Mouse (Mus musculus) stomach, embryonic 14.5 days (tissue): ENCODE data around the gene C1qtnf12. TPM values are rescaled to one million over a fixed set of nuclear protein-coding genes. Genes with fewer than 3 reads are reported as not detected.

Source experiments
- ATAC-seq: fragments of 200-750 bp; cut with Nextera tagmentation; 2 replicates; pipeline ENCODE4 v1.8.0; 2017; ENCODE audit warnings: low read depth, moderate TSS enrichment; ENCODE audit not compliant: insufficient number of reproducible peaks, insufficient read depth, low FRiP score
- H3K27ac ChIP-seq: fragments of 300-500 bp; sonication (generic); 2 replicates; pipeline ENCODE4 v1.5.1; 2014; ENCODE audit warnings: mild to moderate bottlenecking, low read length, moderate library complexity, mixed read lengths
- H3K27me3 ChIP-seq: fragments of 300-500 bp; sonication (generic); 2 replicates; pipeline ENCODE4 v1.6.1; 2014; ENCODE audit warnings: low read length, control low read depth, mixed read lengths; ENCODE audit not compliant: control insufficient read depth, insufficient read depth
- H3K36me3 ChIP-seq: fragments of 300-500 bp; sonication (generic); 2 replicates; pipeline ENCODE4 v1.6.1; 2014; ENCODE audit warnings: mild to moderate bottlenecking, control low read depth, low read length, moderate library complexity, mixed read lengths; ENCODE audit not compliant: control insufficient read depth, insufficient read depth
- H3K4me1 ChIP-seq: fragments of 300-500 bp; sonication (generic); 2 replicates; pipeline ENCODE4 v1.6.1; 2014; ENCODE audit warnings: low read length, control low read depth, mixed read lengths; ENCODE audit not compliant: control insufficient read depth, insufficient read depth
- H3K4me2 ChIP-seq: fragments of 300-500 bp; sonication (generic); replicated peaks from 2 replicates; pipeline ENCODE4 v1.6.1; 2014; ENCODE audit warnings: low read depth, low read length, control low read depth
- H3K4me3 ChIP-seq: fragments of 300-500 bp; sonication (generic); 2 replicates; pipeline ENCODE4 v1.5.1; 2014; ENCODE audit warnings: low read depth, low read length, control low read depth
- H3K9ac ChIP-seq: fragments of 300-500 bp; sonication (generic); replicated peaks from 2 replicates; pipeline ENCODE4 v1.6.1; 2014; ENCODE audit warnings: low read depth, mild to moderate bottlenecking, control low read depth, low read length, moderate library complexity, mixed read lengths
- H3K9me3 ChIP-seq: fragments of 300-500 bp; sonication (generic); 2 replicates; pipeline ENCODE4 v1.6.1; 2016; ENCODE audit warnings: low read depth, low read length, control low read depth; ENCODE audit not compliant: control insufficient read depth
- WGBS: fragments of 180-500 bp; shearing (Covaris S2); extraction: QIAGEN DNeasy Blood & Tissue Kit; methylation state at CpG from one replicate; pipeline ENCODE4 v1.1.7; 2014; 5-methylcytosine and 5-hydroxymethylcytosine counted together
- polyA plus RNA-seq: library from polyadenylated mRNA; unstranded; fragments of >200 nt; fragmentation: Nextera tagmentation; extraction: Ambion mirVana; gene quantifications from 2 replicates; pipeline ENCODE4 v1.2.1, GENCODE M21; 2014

The C1qtnf12 gene
- polyA plus RNA-seq, 1 experiment from 2014 or later, result 40.5 TPM

- H3K9me3 ChIP-seq, result no peaks in the 10 kb centered on the region
- no peaks in the 10 kb centered on the region for H3K4me1 ChIP-seq
- H3K27me3 ChIP-seq, result no peaks in the 10 kb centered on the region
- H3K36me3 ChIP-seq, result peaks cover 30% of the 10 kb centered on the region
- no peak overlapping the region for H3K27ac ChIP-seq
- no peak overlapping the region for H3K9ac ChIP-seq
- H3K4me2 ChIP-seq, result no peak overlapping the region
- 93% methylated on average over 2 of the region's 2 CpGs for WGBS
- no peak overlapping the region for H3K4me3 ChIP-seq
- ATAC-seq, result no peak
Observed at GRCm38 (mm10) chr4:156014436-156014835, 52.3 kb downstream of the C1qtnf12 start.

Other genes starting within 250 kb of the C1qtnf12 start
- 0.56 TPM in 2 replicates for gene Tmem240, start 227.5 kb upstream of the C1qtnf12 start, polyA plus RNA-seq
- gene Atad3a, start 201.2 kb upstream of the C1qtnf12 start, polyA plus RNA-seq, result 89.1 and 90.9 TPM in 2 replicates
- gene Vwa1, start 187.6 kb upstream of the C1qtnf12 start, polyA plus RNA-seq, result 26.8 and 28.4 TPM in 2 replicates
- gene Tmem88b, start 176.4 kb upstream of the C1qtnf12 start, polyA plus RNA-seq, result 0.54 and 0.81 TPM in 2 replicates
- gene Ankrd65, start 171.9 kb upstream of the C1qtnf12 start, polyA plus RNA-seq, result 0.38 and 0.46 TPM in 2 replicates
- 209 and 211 TPM in 2 replicates for gene Mrpl20, start 159.4 kb upstream of the C1qtnf12 start, polyA plus RNA-seq
- gene Ccnl2, start 149.8 kb upstream of the C1qtnf12 start, polyA plus RNA-seq, result 193 and 209 TPM in 2 replicates
- gene Aurkaip1, start 131.0 kb upstream of the C1qtnf12 start, polyA plus RNA-seq, result 125 and 132 TPM in 2 replicates
- 91.5 and 96.7 TPM in 2 replicates for gene Mxra8, start 122.6 kb upstream of the C1qtnf12 start, polyA plus RNA-seq
- gene Dvl1, start 114.9 kb upstream of the C1qtnf12 start, polyA plus RNA-seq, result 6.3 and 6.6 TPM in 2 replicates
- 0.32 and 0.35 TPM in 2 replicates for gene Tas1r3, start 99.0 kb upstream of the C1qtnf12 start, polyA plus RNA-seq
- gene Cptp, start 92.9 kb upstream of the C1qtnf12 start, polyA plus RNA-seq, result 16.9 and 17.3 TPM in 2 replicates
- gene Ints11, start 92.8 kb upstream of the C1qtnf12 start, polyA plus RNA-seq, result 67.7 and 70.1 TPM in 2 replicates
- gene Pusl1, start 70.5 kb upstream of the C1qtnf12 start, polyA plus RNA-seq, result 45.7 and 50.5 TPM in 2 replicates
- 16.0 and 19.4 TPM in 2 replicates for gene Acap3, start 70.5 kb upstream of the C1qtnf12 start, polyA plus RNA-seq
- gene Ube2j2, start 18.5 kb upstream of the C1qtnf12 start, polyA plus RNA-seq, result 107 TPM in 2 replicates
- gene B3galt6, start 30.3 kb downstream of the C1qtnf12 start, polyA plus RNA-seq, result 18.6 and 18.9 TPM in 2 replicates
- gene Sdf4, start 30.6 kb downstream of the C1qtnf12 start, polyA plus RNA-seq, result 163 and 171 TPM in 2 replicates
- gene Tnfrsf4, start 51.5 kb downstream of the C1qtnf12 start, polyA plus RNA-seq, result 0.34 and 0.41 TPM in 2 replicates
- 2.7 and 3.2 TPM in 2 replicates for gene Tnfrsf18, start 63.8 kb downstream of the C1qtnf12 start, polyA plus RNA-seq
- 6.0 and 6.2 TPM in 2 replicates for gene Ttll10, start 97.1 kb downstream of the C1qtnf12 start, polyA plus RNA-seq
- 35.9 and 38.4 TPM in 2 replicates for gene 9430015G10Rik, start 147.7 kb downstream of the C1qtnf12 start, polyA plus RNA-seq
- 0.19 and 0.45 TPM in 2 replicates for gene Rnf223, start 168.2 kb downstream of the C1qtnf12 start, polyA plus RNA-seq
- gene Agrn, start 235.2 kb downstream of the C1qtnf12 start, polyA plus RNA-seq, result 83.0 and 84.1 TPM in 2 replicates
- 0.48 and 1.3 TPM in 2 replicates for gene Isg15, start 238.5 kb downstream of the C1qtnf12 start, polyA plus RNA-seq
- gene AW011738, start 241.0 kb downstream of the C1qtnf12 start, polyA plus RNA-seq, result 0.41 and 0.82 TPM in 2 replicates